Mouse (Mus musculus) embryonic facial prominence, embryonic 15.5 days (tissue): ENCODE measurements at regions not wholly inside any gene's neighbourhood (a gene's known extent, or its start where the extent isn't known, plus 50 kb on each side); places are given as distances from the start of the nearest gene placed in this dataset.

Experiments
- ATAC-seq: fragments of 200-750 bp; cut with Nextera tagmentation; 2 replicates; pipeline ENCODE4 v1.8.0; 2017; ENCODE audit warnings: low read depth, moderate TSS enrichment; ENCODE audit not compliant: insufficient number of reproducible peaks, low FRiP score, low TSS enrichment
- H3K27ac ChIP-seq: fragments of 300-500 bp; sonication (generic); replicated peaks from 2 replicates; pipeline ENCODE4 v1.5.1; 2015; ENCODE audit warnings: mild to moderate bottlenecking, inconsistent platforms
- H3K27me3 ChIP-seq: fragments of 300-500 bp; sonication (generic); 2 replicates; pipeline ENCODE4 v1.6.1; 2015; ENCODE audit warnings: inconsistent platforms
- H3K36me3 ChIP-seq: fragments of 300-500 bp; sonication (generic); 2 replicates; pipeline ENCODE4 v1.6.1; 2015; ENCODE audit warnings: mild to moderate bottlenecking, inconsistent platforms
- H3K4me1 ChIP-seq: fragments of 300-500 bp; sonication (generic); 2 replicates; pipeline ENCODE4 v1.6.1; 2015; ENCODE audit warnings: inconsistent platforms
- H3K4me2 ChIP-seq: fragments of 300-500 bp; sonication (generic); replicated peaks from 2 replicates; pipeline ENCODE4 v1.6.1; 2015; ENCODE audit warnings: mild to moderate bottlenecking, inconsistent platforms
- H3K4me3 ChIP-seq: fragments of 300-500 bp; sonication (generic); replicated peaks from 2 replicates; pipeline ENCODE4 v1.5.1; 2015; ENCODE audit warnings: mild to moderate bottlenecking, inconsistent platforms
- H3K9ac ChIP-seq: fragments of 300-500 bp; sonication (generic); 2 replicates; pipeline ENCODE4 v1.6.1; 2015; ENCODE audit warnings: inconsistent platforms
- H3K9me3 ChIP-seq: fragments of 300-500 bp; sonication (generic); replicated peaks from 2 replicates; pipeline ENCODE4 v1.6.1; 2016; ENCODE audit warnings: inconsistent platforms
- WGBS: fragments of 180-500 bp; shearing (Covaris S2); methylation state at CpG from one replicate; pipeline ENCODE4 v1.1.7; 2015; 5-methylcytosine and 5-hydroxymethylcytosine counted together

- Histone ChIP-seq H3K9ac (no peak overlapping the region), H3K27ac (no peak overlapping the region), H3K4me1 (no peaks in the 10 kb centered on the region), H3K27me3 (no peaks in the 10 kb centered on the region), H3K4me2 (no peak overlapping the region), H3K9me3 (no peaks in the 10 kb centered on the region), H3K36me3 (no peaks in the 10 kb centered on the region), H3K4me3 (no peak overlapping the region)
- no peak for ATAC-seq
- WGBS: 70% methylated on average over 6 of the region's 6 CpGs
Observed at GRCm38 (mm10) chr19:14290911-14291310, 306.9 kb downstream of the Tle4 start.

GRCm38 (mm10) chr19:14293172-14293571 lies 304.7 kb downstream of the Tle4 start:
- Histone ChIP-seq H3K4me2 (no peak overlapping the region), H3K4me3 (no peak overlapping the region), H3K9me3 (no peaks in the 10 kb centered on the region), H3K4me1 (no peaks in the 10 kb centered on the region), H3K27ac (no peak overlapping the region), H3K36me3 (no peaks in the 10 kb centered on the region), H3K9ac (no peak overlapping the region), H3K27me3 (no peaks in the 10 kb centered on the region)
- 70% methylated on average over 3 of the region's 3 CpGs for WGBS
- no peak for ATAC-seq

GRCm38 (mm10) chr19:14301176-14301943 lies 296.5 kb downstream of the Tle4 start:
- no peak for ATAC-seq
- WGBS: 58% methylated on average over 6 of the region's 6 CpGs
- no peak overlapping the region for H3K4me2 ChIP-seq

GRCm38 (mm10) chr19:14314301-14314700 lies 283.6 kb downstream of the Tle4 start:
- no peaks in the 10 kb centered on the region for H3K9me3 ChIP-seq
- H3K36me3 ChIP-seq: no peaks in the 10 kb centered on the region
- no peaks in the 10 kb centered on the region for H3K4me1 ChIP-seq
- no peak overlapping the region for H3K27ac ChIP-seq
- no peak overlapping the region for H3K4me2 ChIP-seq
- H3K9ac ChIP-seq: no peak overlapping the region
- H3K4me3 ChIP-seq: no peak overlapping the region
- H3K27me3 ChIP-seq: peaks cover 6% of the 10 kb centered on the region; the same call in 1 of the 2 replicates
- no peak for ATAC-seq
- 73% methylated on average over 7 of the region's 7 CpGs for WGBS

More at GRCm38 (mm10) chr19:14301176-14301943, 296.5 kb downstream of the Tle4 start:
- Histone ChIP-seq H3K27me3 (peaks cover 3% of the 10 kb centered on the region; the same call in 1 of the 2 replicates), H3K27ac (no peak overlapping the region), H3K9ac (no peak overlapping the region), H3K9me3 (no peaks in the 10 kb centered on the region), H3K4me3 (no peak overlapping the region), H3K36me3 (no peaks in the 10 kb centered on the region), H3K4me1 (no peaks in the 10 kb centered on the region)

- H3K4me2 ChIP-seq: no peak overlapping the region
- H3K36me3 ChIP-seq: no peaks in the 10 kb centered on the region
- ATAC-seq: no peak
- H3K9me3 ChIP-seq: no peaks in the 10 kb centered on the region
- peaks cover 6% of the 10 kb centered on the region; the same call in 1 of the 2 replicates for H3K27me3 ChIP-seq
- no peak overlapping the region for H3K4me3 ChIP-seq
- H3K9ac ChIP-seq: no peak overlapping the region
- no peak overlapping the region for H3K27ac ChIP-seq
- no peaks in the 10 kb centered on the region for H3K4me1 ChIP-seq
- 34% methylated on average over 3 of the region's 3 CpGs for WGBS
Observed at GRCm38 (mm10) chr19:14319677-14320191, 278.1 kb downstream of the Tle4 start.

GRCm38 (mm10) chr19:14325353-14326052 lies 272.3 kb downstream of the Tle4 start:
- Histone ChIP-seq H3K36me3 (no peaks in the 10 kb centered on the region), H3K4me2 (no peak overlapping the region), H3K27ac (no peak overlapping the region), H3K9ac (no peak overlapping the region), H3K9me3 (no peaks in the 10 kb centered on the region), H3K4me1 (no peaks in the 10 kb centered on the region), H3K27me3 (no peaks in the 10 kb centered on the region; the same call in 1 of the 2 replicates), H3K4me3 (no peak overlapping the region)
- 25% methylated on average over 9 of the region's 9 CpGs for WGBS
- ATAC-seq: no peak

- Histone ChIP-seq H3K4me2 (no peak overlapping the region), H3K9me3 (no peaks in the 10 kb centered on the region), H3K27me3 (no peaks in the 10 kb centered on the region), H3K27ac (no peak overlapping the region), H3K4me3 (no peak overlapping the region), H3K9ac (no peak overlapping the region), H3K36me3 (no peaks in the 10 kb centered on the region), H3K4me1 (no peaks in the 10 kb centered on the region)
- WGBS: 40% methylated on average over 6 of the region's 6 CpGs
- no peak for ATAC-seq
Observed at GRCm38 (mm10) chr19:14333041-14334012, 264.5 kb downstream of the Tle4 start.

GRCm38 (mm10) chr19:14337025-14337424 lies 260.8 kb downstream of the Tle4 start:
- Histone ChIP-seq H3K27ac (no peak overlapping the region), H3K27me3 (no peaks in the 10 kb centered on the region), H3K36me3 (no peaks in the 10 kb centered on the region), H3K4me2 (no peak overlapping the region), H3K9me3 (no peaks in the 10 kb centered on the region), H3K9ac (no peak overlapping the region), H3K4me1 (no peaks in the 10 kb centered on the region), H3K4me3 (no peak overlapping the region)
- no peak for ATAC-seq
- WGBS: 16% methylated on average over 5 of the region's 5 CpGs

GRCm38 (mm10) chr19:14340759-14341158 lies 257.1 kb downstream of the Tle4 start:
- Histone ChIP-seq H3K9ac (no peak overlapping the region), H3K9me3 (no peaks in the 10 kb centered on the region), H3K27ac (no peak overlapping the region), H3K36me3 (no peaks in the 10 kb centered on the region), H3K4me1 (no peaks in the 10 kb centered on the region), H3K4me3 (no peak overlapping the region), H3K4me2 (no peak overlapping the region), H3K27me3 (no peaks in the 10 kb centered on the region)
- 60% methylated on average over 2 of the region's 2 CpGs for WGBS
- no peak for ATAC-seq

GRCm38 (mm10) chr19:14343890-14344289 lies 254.0 kb downstream of the Tle4 start:
- Histone ChIP-seq H3K27ac (no peak overlapping the region), H3K9ac (no peak overlapping the region), H3K27me3 (no peaks in the 10 kb centered on the region), H3K36me3 (no peaks in the 10 kb centered on the region), H3K4me1 (no peaks in the 10 kb centered on the region), H3K9me3 (no peaks in the 10 kb centered on the region), H3K4me3 (no peak overlapping the region), H3K4me2 (no peak overlapping the region)
- no peak for ATAC-seq
- 60% methylated on average over 5 of the region's 5 CpGs for WGBS

- H3K4me1 ChIP-seq: no peaks in the 10 kb centered on the region
- H3K9ac ChIP-seq: no peak overlapping the region
- H3K4me2 ChIP-seq: no peak overlapping the region
- no peaks in the 10 kb centered on the region for H3K36me3 ChIP-seq
- no peaks in the 10 kb centered on the region for H3K9me3 ChIP-seq
- no peak overlapping the region for H3K27ac ChIP-seq
- H3K4me3 ChIP-seq: no peak overlapping the region
- 86% methylated on average over 3 of the region's 3 CpGs for WGBS
- ATAC-seq: no peak
- no peaks in the 10 kb centered on the region for H3K27me3 ChIP-seq
Observed at GRCm38 (mm10) chr19:14344467-14344866, 253.4 kb downstream of the Tle4 start.
